Mouse (Mus musculus): ENCODE measurements around the gene Kcnc3.
A peak's percentile ranks its signal among the peaks of the same experiment; 100 is the strongest.

Kcnc3 gene

GRCm38 (mm10) chr7:44570989-44571388 lies 19.5 kb upstream of the Kcnc3 start:
- DNase-seq (ENCODE audit: low spot score): no peak

GRCm38 (mm10) chr7:44571811-44572210 lies 18.7 kb upstream of the Kcnc3 start:
- no peak for DNase-seq (ENCODE audit: low spot score)

GRCm38 (mm10) chr7:44572213-44572701 lies 18.2 kb upstream of the Kcnc3 start, which contains the start of gene Napsa:
Gene Napsa, plus strand, starts transcription at chr7:44572380.
- DNase-seq (ENCODE audit: low spot score): no peak

- no peak for DNase-seq (ENCODE audit: low spot score)
Measured at GRCm38 (mm10) chr7:44572956-44573484, 17.4 kb upstream of the Kcnc3 start.

GRCm38 (mm10) chr7:44576333-44576844 lies 14.1 kb upstream of the Kcnc3 start:
- DNase-seq (ENCODE audit: low spot score): no peak

- no peak for DNase-seq (ENCODE audit: low spot score)
Measured at GRCm38 (mm10) chr7:44581637-44582036, 8.8 kb upstream of the Kcnc3 start.

- no peak for DNase-seq (ENCODE audit: low spot score)
Measured at GRCm38 (mm10) chr7:44582709-44583108, 7.8 kb upstream of the Kcnc3 start.

- no peak for DNase-seq (ENCODE audit: low spot score)
Measured at GRCm38 (mm10) chr7:44583146-44583545, 7.3 kb upstream of the Kcnc3 start.

GRCm38 (mm10) chr7:44584265-44584804 lies 6.1 kb upstream of the Kcnc3 start:
- DNase-seq (ENCODE audit: low spot score): no peak

GRCm38 (mm10) chr7:44584921-44585320 lies 5.5 kb upstream of the Kcnc3 start:
- DNase-seq (ENCODE audit: low spot score): no peak

GRCm38 (mm10) chr7:44585606-44586005 lies 4.9 kb upstream of the Kcnc3 start:
- no peak for DNase-seq (ENCODE audit: low spot score)

GRCm38 (mm10) chr7:44586518-44586917 lies 3.9 kb upstream of the Kcnc3 start:
- DNase-seq (ENCODE audit: low spot score): no peak

GRCm38 (mm10) chr7:44586930-44587329 lies 3.5 kb upstream of the Kcnc3 start:
- no peak for DNase-seq (ENCODE audit: low spot score)

- no peak for DNase-seq (ENCODE audit: low spot score)
Measured at GRCm38 (mm10) chr7:44587676-44588075, 2.8 kb upstream of the Kcnc3 start.

- DNase-seq (ENCODE audit: low spot score): no peak
Measured at GRCm38 (mm10) chr7:44588338-44588737, 2.1 kb upstream of the Kcnc3 start.

- peak; percentile 94 for DNase-seq (ENCODE audit: low spot score)
Measured at GRCm38 (mm10) chr7:44589149-44589548, 1.3 kb upstream of the Kcnc3 start.

- DNase-seq (ENCODE audit: low spot score): peak; percentile 71
Measured at GRCm38 (mm10) chr7:44589946-44590345, 518 bp upstream of the Kcnc3 start.

- DNase-seq (ENCODE audit: low spot score): peak; percentile 46
Measured at GRCm38 (mm10) chr7:44591348-44592116, 1.1 kb downstream of the Kcnc3 start.

- no peak for DNase-seq (ENCODE audit: low spot score)
Measured at GRCm38 (mm10) chr7:44593051-44593450, 2.6 kb downstream of the Kcnc3 start.

GRCm38 (mm10) chr7:44593775-44594174 lies 3.3 kb downstream of the Kcnc3 start:
- peak; percentile 76 for DNase-seq (ENCODE audit: low spot score)

GRCm38 (mm10) chr7:44594291-44594690 lies 3.8 kb downstream of the Kcnc3 start:
- DNase-seq (ENCODE audit: low spot score): peak; percentile 32

- DNase-seq (ENCODE audit: low spot score): no peak
Measured at GRCm38 (mm10) chr7:44595131-44595561, 4.7 kb downstream of the Kcnc3 start.

- no peak for DNase-seq (ENCODE audit: low spot score)
Measured at GRCm38 (mm10) chr7:44596051-44596450, 5.6 kb downstream of the Kcnc3 start.

Data from MN1 (cell line).